Mouse (Mus musculus) megakaryocyte, embryonic 14.5 days (primary cell): ENCODE data around the gene Ubr7.

Experiments
- FLI1 ChIP-seq: IDR thresholded peaks from 2 replicates; pipeline ENCODE4 v1.6.1; 2012; ENCODE audit warnings: low read length, inconsistent platforms, mixed read lengths
- GATA1 ChIP-seq: IDR thresholded peaks from 3 replicates; pipeline ENCODE4 v1.6.1; 2012; ENCODE audit warnings: mixed read lengths, low read length, inconsistent platforms, borderline replicate concordance

DNA sequence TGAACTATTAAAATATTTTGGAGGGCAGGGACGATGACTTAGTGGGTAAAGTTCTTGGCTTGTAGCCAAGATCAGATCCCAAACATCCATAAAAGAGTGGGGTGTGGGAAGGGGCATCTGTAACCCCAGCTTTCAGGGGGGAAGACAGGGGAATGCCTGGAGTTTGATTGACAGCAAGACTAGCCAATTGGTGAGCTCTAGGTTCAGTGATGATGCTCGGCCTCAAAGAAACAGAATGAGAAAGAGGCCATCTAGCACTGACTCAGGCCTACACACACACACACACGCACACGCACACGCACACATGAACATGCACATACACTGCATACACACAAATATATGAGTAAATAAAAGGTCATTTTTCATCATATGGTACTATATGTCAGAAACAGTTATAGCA, 47.9 kb upstream of the Ubr7 start:
- TF ChIP-seq GATA1 (no peak), FLI1 (no peak)
